Mouse (Mus musculus) Muller cell, postnatal 12 days (primary cell): ENCODE data around the gene Gm13090.

Experiments used
- DNase-seq: peaks from one replicate; pipeline ENCODE4 v3.0.0-alpha.2; 2015; ENCODE audit errors: inconsistent ontology term

Gm13090 gene

DNA sequence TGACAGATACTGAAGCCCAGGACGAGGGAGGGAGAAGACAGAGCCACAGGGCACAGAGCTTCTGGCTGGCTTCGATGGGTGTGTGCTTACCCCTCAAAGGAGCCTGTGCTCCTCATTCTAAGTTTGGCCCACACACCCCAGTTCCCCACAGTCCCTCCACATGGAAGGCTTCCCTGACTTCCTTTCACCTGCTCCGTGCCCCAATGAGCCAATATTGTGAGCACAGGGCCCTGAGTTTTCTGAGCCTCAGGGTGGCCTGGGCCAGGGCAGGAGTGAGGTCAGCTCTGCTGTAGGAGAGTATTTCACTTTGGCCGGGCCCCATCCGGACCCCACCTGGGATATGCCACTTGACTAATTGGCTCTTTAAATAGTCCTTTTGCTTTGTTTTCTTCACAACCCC lies 48.3 kb downstream of the Gm13090 start:
- DNase-seq = no peak

DNA sequence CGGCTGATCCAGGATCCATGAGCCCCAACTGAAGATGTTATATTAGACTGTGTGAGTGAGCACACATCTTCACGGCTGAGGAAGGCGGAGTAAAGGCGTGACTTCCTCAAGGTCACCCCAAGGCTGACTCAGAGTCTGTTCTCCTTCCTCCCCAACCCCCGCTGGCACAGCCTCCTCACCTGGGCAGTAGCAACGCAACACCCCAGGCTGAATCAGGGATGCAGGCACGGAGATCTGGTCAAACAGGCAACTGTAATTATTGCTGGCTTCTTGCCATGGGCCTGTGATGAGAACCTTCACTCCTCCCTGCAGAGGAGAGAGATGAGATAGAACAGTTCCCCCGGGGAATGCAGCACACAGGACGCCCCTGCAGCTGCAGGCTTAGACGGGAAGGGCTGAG lies 48.8 kb downstream of the Gm13090 start:
- DNase-seq = no peak

DNA sequence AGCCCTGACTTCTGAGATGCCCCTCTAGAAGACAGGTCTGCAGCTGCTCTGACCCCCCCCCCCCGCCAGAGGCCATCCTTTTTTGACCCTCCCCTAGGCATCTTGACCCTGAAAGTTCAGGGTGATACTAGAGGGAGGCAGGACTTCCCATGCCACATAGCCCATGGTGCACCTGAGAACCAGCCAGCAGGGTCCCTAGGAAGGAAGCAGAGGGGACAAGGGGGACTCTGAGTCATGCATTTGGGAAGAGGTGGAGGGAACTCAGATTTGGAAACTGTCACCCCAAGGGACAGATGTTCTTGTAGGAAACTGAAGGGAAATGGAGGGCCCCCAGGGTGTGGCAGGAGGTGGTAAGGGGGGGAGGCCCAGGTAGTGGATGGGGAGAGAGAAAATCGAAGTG lies 49.2 kb downstream of the Gm13090 start:
- DNase-seq = no peak

DNA sequence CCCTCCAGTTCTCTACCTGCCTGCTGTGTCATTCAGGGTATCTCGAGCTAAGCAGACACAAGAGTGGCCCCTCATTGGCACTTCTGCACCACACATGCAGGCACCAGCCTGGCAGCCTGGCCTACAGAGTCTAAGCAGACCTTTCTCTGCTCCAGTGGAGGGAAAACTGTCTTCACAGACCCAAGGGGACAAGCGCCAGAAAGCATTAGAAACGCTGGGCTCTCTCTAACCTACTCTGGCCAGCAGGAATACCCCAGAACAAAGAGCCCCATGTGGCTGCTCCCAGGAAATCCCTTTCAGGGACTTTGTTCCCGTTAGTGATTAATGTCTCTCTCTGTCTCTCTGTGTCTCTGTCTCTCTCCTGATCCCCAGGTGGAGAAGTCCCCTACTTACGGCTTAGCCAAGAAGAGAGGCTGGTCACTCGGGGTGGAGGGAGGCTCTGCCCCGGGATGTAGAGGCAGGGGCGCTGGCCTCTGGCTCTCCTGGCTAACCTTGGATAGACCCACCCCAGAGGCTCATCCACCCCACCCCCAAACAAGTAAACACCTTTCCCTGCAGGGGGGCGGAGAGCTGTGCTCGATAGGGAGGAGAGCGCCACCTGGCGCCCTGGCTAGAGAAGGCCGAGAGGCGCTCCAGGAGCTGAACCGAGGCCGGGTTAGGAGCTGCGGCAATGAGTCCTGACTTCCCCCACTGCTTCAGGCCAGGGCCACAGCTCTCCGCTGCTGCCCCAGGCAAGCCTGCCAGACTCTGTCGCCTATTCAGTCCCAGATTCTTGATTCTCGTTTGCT lies 49.9 kb downstream of the Gm13090 start:
- DNase-seq = peak; percentile 65

DNA sequence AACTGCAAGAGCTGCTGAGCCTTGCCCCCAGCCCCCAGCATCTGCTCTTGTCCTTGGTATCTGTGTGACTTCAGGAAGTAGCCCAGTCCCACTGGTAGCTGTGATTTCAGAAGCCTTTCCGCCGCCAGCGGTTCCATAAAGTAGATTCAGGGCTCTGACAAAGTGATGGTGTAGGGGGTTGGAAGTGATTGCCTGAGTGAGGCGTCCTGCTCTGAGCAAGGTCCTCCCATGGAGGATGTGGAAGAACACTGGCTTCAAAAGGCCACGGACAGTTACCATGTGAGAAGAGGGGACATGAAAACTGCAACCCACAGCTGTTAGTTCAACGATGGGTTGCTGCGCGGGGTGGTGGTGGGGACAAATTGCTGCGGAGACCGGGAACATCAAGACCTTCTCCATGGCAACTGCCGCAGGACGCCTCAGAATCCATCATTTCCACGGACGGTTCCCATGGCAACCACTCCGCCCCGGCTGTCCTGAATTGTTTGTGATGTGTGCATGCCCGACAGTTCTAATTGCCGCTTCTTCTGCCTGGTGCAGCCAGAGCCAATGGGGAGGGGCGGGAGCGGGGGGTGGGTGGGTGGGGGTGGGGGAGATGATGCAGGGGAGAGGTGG lies 51.1 kb downstream of the Gm13090 start:
- peak; percentile 76 for DNase-seq
